Mouse (Mus musculus) lung, adult 18-20 months (tissue): ENCODE results near the gene Mfsd5.

Experiments used
- DNase-seq, 2 experiments: peaks; one replicate each; pipeline ENCODE4 v3.0.0; 2022; ENCODE audit warnings: mixed read lengths in 2 of 2

The Mfsd5 gene

GRCm38 (mm10) chr15:102279092-102279782, at the start of gene Mfsd5:
Mfsd5 (plus strand) TSS chr15:102279454.
- peak; percentile 81 to 85 for DNase-seq

GRCm38 (mm10) chr15:102230408-102231321, 48.6 kb upstream of the Mfsd5 start:
- no peak for DNase-seq

- DNase-seq: peak in 1 of 2 experiments; percentile 58
Observed at GRCm38 (mm10) chr15:102231748-102232147, 47.5 kb upstream of the Mfsd5 start, which contains the start of gene Itgb7. Itgb7 (minus strand) TSS chr15:102231944.

- no peak for DNase-seq
Observed at GRCm38 (mm10) chr15:102232764-102233163, 46.5 kb upstream of the Mfsd5 start.

- peak in 1 of 2 experiments; percentile 29 for DNase-seq
Observed at GRCm38 (mm10) chr15:102233896-102234295, 45.4 kb upstream of the Mfsd5 start.

- peak; percentile 65 to 72 for DNase-seq
Observed at GRCm38 (mm10) chr15:102235371-102236027, 43.8 kb upstream of the Mfsd5 start.

- DNase-seq: no peak
Observed at GRCm38 (mm10) chr15:102238543-102239259, 40.6 kb upstream of the Mfsd5 start.

GRCm38 (mm10) chr15:102239260-102239590, 40.0 kb upstream of the Mfsd5 start:
- peak; percentile 73 to 82 for DNase-seq

- no peak for DNase-seq
Observed at GRCm38 (mm10) chr15:102239851-102240250, 39.4 kb upstream of the Mfsd5 start.

- peak; percentile 71 to 77 for DNase-seq
Observed at GRCm38 (mm10) chr15:102240607-102241006, 38.6 kb upstream of the Mfsd5 start.

- no peak for DNase-seq
Observed at GRCm38 (mm10) chr15:102242404-102243228, 36.6 kb upstream of the Mfsd5 start.

GRCm38 (mm10) chr15:102243229-102244190, 35.7 kb upstream of the Mfsd5 start:
- DNase-seq: peak; percentile 93 to 96

GRCm38 (mm10) chr15:102244306-102245191, 34.7 kb upstream of the Mfsd5 start:
- no peak for DNase-seq

GRCm38 (mm10) chr15:102245461-102245881, 33.8 kb upstream of the Mfsd5 start:
- no peak for DNase-seq

- DNase-seq: peak; percentile 83 to 87
Observed at GRCm38 (mm10) chr15:102245891-102246741, 33.1 kb upstream of the Mfsd5 start.

- peak; percentile 98 for DNase-seq
Observed at GRCm38 (mm10) chr15:102246866-102247251, 32.4 kb upstream of the Mfsd5 start.

GRCm38 (mm10) chr15:102247252-102248130, 31.8 kb upstream of the Mfsd5 start:
- DNase-seq: peak; percentile 81 to 82
